Mouse (Mus musculus) erythroid progenitor cell, adult 5-6 weeks (primary cell): ENCODE measurements at regions not wholly inside any gene's neighbourhood (a gene's known extent, or its start where the extent isn't known, plus 50 kb on each side); places are given as distances from the start of the nearest gene placed in this dataset.

Source experiments
- ATAC-seq: replicated peaks from 2 replicates; pipeline ENCODE4 v1.8.0; 2016; ENCODE audit warnings: moderate number of reproducible peaks, mild to moderate bottlenecking, moderate TSS enrichment, inconsistent platforms; ENCODE audit not compliant: poor library complexity, low FRiP score, severe bottlenecking

DNA sequence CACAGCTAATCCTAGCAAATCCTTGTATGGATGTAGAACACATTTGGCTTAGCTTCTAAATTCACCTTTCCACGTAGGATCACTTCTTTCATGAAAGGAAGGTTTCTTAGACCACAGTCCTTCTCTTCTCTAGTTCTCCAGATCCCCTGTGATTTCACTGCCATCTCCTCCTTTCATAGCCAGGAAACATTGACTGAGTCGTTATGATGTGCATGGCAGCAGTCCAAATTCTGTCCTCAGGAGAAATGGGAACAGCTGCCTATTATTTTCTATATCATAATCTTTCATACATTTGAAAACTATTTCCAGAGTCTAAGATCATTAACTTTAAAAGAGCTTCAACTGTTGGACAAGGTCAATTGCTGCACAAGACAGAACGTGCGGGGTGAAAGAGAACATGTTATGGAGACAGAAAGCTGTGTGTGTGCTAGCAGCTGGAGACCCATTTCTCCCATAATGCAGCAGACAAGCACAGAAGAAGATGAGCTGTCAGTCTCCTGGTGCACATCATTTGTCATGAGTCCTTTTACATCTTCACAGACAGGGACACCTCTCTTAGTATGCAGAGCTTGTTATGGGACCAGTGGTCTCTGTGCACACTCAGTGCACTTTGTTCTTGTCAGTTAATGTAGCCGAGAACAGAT, 631.6 kb upstream of the Sema6d start:
- no peak for ATAC-seq

DNA sequence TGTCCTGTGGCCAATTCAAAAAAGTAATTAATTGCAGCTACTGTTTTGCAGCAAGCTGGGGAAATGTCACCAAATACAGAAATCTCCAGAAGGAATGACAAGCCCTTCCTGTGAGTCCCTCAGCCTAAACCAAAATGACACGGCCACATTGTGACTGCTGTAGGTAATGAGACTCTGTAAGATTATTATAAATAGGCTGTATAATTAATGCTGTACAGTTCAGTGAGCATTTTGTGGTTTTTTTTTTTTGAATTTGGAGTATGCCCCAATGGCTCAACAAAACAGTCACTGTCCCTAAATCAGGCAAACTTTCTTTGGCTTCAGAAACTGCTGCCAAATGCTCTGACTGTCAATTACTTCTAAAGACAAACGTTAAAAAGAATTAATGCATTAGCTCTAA, 615.9 kb upstream of the Sema6d start:
- ATAC-seq: no peak

DNA sequence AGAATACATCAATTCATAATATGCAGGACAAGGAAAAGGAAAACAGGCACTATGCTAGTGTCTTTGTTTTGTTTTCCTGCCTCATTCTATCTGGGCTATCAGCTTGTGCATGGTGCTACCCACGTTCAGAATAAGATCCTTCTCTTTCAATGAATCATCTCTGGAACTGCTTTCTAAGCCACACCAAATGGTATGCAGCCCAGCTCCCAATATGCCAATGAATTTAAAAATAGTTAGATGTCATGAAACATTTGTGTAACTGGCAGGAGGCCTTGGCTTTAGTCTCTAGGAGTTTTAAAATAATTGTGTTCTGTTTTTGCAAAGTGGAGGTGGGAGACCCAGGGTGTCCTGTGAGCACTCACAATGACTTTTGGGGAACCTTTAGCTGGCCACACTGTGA, 603.1 kb upstream of the Sema6d start:
- no peak for ATAC-seq

- ATAC-seq: no peak
These were observed 583.6 kb upstream of the Sema6d start for GRCm38 (mm10) chr2:123506162-123506561.

- no peak for ATAC-seq
These were observed 582.7 kb upstream of the Sema6d start for GRCm38 (mm10) chr2:123507095-123507494.

GRCm38 (mm10) chr2:123528915-123529314, 560.9 kb upstream of the Sema6d start:
- no peak for ATAC-seq

- ATAC-seq: no peak
These were observed 556.6 kb upstream of the Sema6d start for GRCm38 (mm10) chr2:123532946-123533791.

GRCm38 (mm10) chr2:123551249-123551850, 538.4 kb upstream of the Sema6d start:
- ATAC-seq: no peak

DNA sequence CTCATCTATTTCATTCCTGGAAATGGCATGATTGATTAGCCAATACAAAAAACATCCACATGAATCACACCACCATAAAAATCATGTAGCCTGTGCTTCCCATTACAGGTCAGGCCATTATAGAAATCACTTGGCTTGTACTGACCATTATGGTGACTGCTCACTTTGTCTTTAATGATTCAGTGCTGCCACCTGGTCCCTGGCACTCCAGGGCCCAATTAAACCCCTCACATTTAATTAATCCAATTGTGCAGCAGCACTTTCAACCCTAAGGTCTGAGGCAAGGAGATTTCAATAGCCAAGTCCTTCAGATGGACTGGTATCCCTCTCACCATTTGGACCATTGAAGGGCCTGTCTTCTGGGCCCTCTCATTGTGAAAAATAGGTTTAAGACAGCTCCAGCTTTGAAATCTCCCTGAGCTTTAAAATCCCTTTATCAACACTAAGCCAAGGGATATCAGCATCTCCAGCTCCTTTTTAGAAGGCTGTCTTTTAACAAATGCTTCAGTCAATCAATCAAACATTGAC, 531.6 kb upstream of the Sema6d start:
- no peak for ATAC-seq
